Mouse (Mus musculus) MEL-GATA-1-ER (cell line): ENCODE results near the gene Lamtor3.
A peak's percentile ranks its signal among the peaks of the same experiment; 100 is the strongest.
"Not testable (repeated sequence)": the region's sequence is repeated elsewhere in the genome, so short reads cannot be mapped to it uniquely, and the experiment has no call there.

Experiments used
- DNase-seq: peaks from one replicate; pipeline ENCODE4 v3.0.0-alpha.2; 2012; ENCODE audit warnings: low read depth; ENCODE audit errors: extremely low read depth

The Lamtor3 gene

GRCm38 (mm10) chr3:137961736-137962385 is 43.6 kb downstream of the Lamtor3 start:
- no peak for DNase-seq

GRCm38 (mm10) chr3:137963508-137963907 is 45.2 kb downstream of the Lamtor3 start:
- DNase-seq, result no peak

GRCm38 (mm10) chr3:137964014-137964413 is 45.7 kb downstream of the Lamtor3 start:
- DNase-seq, result not testable (repeated sequence)

- DNase-seq, result peak; percentile 69
These were observed 50.0 kb downstream of the Lamtor3 start for GRCm38 (mm10) chr3:137968105-137968819.

GRCm38 (mm10) chr3:137968820-137969486 is 50.6 kb downstream of the Lamtor3 start:
- DNase-seq, result peak; percentile 100

- DNase-seq, result no peak
These were observed 51.6 kb downstream of the Lamtor3 start for GRCm38 (mm10) chr3:137969951-137970350.

- peak; percentile 87 for DNase-seq
These were observed 53.9 kb downstream of the Lamtor3 start for GRCm38 (mm10) chr3:137972224-137972623.

GRCm38 (mm10) chr3:137972989-137973388 is 54.7 kb downstream of the Lamtor3 start:
- no peak for DNase-seq

- no peak for DNase-seq
These were observed 56.0 kb downstream of the Lamtor3 start for GRCm38 (mm10) chr3:137974306-137974705.

- peak; percentile 73 for DNase-seq
These were observed 57.1 kb downstream of the Lamtor3 start for GRCm38 (mm10) chr3:137975435-137975834.

GRCm38 (mm10) chr3:137975856-137976423 is 57.6 kb downstream of the Lamtor3 start:
- DNase-seq, result no peak

GRCm38 (mm10) chr3:137976943-137977628 is 58.8 kb downstream of the Lamtor3 start:
- no peak for DNase-seq

GRCm38 (mm10) chr3:137977629-137978041 is 59.3 kb downstream of the Lamtor3 start:
- DNase-seq, result no peak

- no peak for DNase-seq
These were observed 59.9 kb downstream of the Lamtor3 start for GRCm38 (mm10) chr3:137978233-137978632.
